Mouse (Mus musculus) naive thymus-derived CD4-positive, alpha-beta T cell, adult 2 months (primary cell): Measurements from ENCODE around the gene Esyt1.
"Not testable (repeated sequence)": the region's sequence is repeated elsewhere in the genome, so short reads cannot be mapped to it uniquely, and the experiment has no call there.

Experiments used
- DNase-seq: peaks from one replicate; pipeline ENCODE4 v3.0.0-alpha.2; 2011; ENCODE audit warnings: low read depth

The Esyt1 gene

DNA sequence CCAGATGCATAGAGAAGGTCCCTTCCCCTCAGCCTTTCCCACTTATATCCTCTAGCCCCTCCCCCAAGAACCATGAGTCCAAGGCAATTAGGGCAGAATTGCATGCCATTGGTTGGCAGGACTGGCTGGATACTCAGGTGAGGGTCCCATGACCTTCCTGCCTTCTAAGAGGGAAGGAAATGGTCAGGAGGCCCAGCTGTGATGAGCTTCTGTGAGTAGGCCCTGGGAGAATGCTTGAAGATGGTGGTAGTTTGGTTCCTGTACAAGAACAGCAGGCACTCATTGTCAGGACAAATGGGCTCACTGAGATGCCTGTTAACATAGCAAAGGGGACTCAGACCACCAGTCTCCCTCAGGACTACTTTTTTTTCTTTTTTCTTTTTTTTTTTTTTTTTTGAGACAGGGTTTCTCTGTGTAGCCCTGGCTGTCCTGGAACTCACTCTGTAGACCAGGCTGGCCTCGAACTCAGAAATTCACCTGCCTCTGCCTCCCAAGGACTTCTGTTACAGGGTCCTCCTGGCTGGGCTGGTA is 12.7 kb upstream of the Esyt1 start:
- no peak for DNase-seq

GRCm38 (mm10) chr10:128536266-128536940 is 10.7 kb upstream of the Esyt1 start:
- DNase-seq = peak; percentile 97

- DNase-seq = no peak
Measured at GRCm38 (mm10) chr10:128535624-128536265, 10.1 kb upstream of the Esyt1 start.

DNA sequence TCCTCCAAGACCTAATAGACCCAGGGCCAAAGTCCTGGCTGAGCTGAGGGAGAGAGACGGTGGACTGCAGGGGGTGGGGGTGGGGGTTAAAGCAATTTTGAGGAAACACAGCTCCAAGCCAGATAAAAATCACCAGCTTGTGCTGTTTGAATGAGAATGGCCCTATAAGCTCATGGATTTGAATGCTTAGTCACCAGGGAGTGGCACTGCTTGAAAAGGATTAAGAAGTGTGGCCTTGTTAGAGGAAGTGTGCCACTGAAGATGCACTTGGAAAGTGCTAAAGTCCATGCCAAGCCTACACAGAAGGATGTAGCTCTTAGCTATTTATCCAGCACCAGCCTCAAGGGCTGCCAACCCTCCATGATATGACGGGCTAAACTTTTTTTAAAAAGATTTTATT is 9.5 kb upstream of the Esyt1 start:
- DNase-seq = no peak

- no peak for DNase-seq
Measured at GRCm38 (mm10) chr10:128526366-128527356, 990 bp upstream of the Esyt1 start.

GRCm38 (mm10) chr10:128524732-128525662 is 674 bp downstream of the Esyt1 start:
- DNase-seq = peak; percentile 87

DNA sequence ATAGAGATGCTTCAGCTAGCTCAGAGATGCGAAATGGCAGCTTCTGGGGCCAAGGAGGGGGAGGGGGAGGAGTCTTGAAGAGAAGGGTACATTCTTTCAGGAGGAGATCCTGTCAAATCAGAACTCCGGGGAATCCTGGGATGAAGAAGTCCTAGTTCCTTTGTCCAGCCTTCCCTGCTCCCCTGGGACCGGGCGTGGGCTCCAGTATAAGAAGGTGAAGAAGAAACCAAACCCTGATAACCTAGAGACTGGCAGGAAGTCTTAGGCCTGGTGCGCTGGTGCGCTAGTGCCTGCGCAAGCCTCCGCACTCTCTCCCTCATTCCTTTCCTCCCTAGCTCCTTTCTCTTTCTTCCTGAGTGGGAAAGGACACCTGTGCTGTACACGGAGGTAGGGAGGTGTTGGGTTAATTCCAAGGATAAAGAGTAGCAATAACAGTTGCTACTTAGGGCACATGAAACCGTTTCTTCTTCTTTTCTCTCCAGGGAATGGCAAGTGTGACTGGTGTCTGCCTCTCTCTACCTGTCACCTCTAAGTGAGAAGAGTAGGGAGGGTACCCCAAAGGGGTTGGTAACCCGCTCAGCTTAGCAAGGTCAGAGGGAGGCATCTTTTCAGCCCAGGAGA is 1.4 kb downstream of the Esyt1 start:
- DNase-seq = peak; percentile 70

DNA sequence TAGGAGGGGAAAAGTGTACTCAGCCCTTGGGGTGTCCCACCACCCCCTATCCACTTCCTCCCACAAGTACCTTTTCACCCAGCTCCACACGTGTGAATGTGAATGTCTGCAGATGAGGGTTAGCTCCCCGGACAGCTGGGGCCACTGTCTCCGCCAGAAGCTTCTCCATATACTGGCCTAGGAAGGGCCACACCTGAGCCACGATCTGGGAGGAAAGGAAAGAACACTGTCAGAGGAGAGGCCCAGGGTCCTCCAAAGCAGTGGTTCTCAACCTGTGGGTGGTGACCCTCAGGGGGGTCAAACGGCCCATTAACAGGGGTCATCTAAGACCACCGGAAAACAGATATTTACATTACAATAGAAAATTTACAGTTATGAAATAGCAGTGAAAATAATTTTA is 3.3 kb downstream of the Esyt1 start:
- DNase-seq = no peak

GRCm38 (mm10) chr10:128520591-128520990 is 5.1 kb downstream of the Esyt1 start:
- no peak for DNase-seq

GRCm38 (mm10) chr10:128518833-128519232 is 6.8 kb downstream of the Esyt1 start:
- DNase-seq = peak; percentile 62

DNA sequence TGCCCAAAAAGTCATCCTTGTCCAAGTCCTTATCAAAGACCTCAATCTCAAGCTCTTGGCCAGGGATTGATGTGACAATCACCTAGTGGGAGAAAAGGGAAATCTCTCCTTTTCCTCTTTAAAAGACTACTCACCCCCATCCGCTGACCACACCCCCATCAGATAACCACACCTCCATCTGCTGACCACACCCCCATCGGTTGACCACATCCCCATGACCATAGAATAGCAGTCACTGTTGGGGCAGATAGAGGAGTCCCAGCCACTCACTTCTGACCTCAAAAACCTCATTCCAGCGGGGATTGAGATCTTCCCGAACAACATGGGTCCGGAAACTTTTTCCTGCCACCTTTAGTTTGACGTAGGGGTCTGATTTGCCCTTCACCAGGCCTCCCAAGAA is 9.0 kb downstream of the Esyt1 start:
- no peak for DNase-seq

GRCm38 (mm10) chr10:128516029-128516428 is 9.6 kb downstream of the Esyt1 start:
- no peak for DNase-seq

DNA sequence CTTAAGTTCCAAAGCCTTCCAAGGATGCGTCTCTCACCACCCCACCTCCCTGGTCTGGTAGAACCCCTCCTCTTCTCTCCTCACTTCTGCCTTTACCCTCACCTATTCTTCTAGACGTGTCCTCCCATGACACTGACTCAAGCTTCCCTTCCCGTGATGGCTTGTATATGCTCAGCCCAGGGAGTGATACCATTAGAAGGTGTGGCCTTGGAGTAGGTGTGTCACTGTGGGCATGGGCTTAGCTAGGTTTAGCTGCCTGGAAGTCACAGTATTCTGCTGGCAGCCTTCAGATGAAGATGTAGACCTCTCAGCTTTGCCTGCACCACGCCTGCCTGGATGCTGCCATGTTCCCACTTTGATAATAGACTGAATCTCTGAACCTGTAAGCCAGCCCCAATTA is 10.6 kb downstream of the Esyt1 start:
- no peak for DNase-seq

GRCm38 (mm10) chr10:128511761-128512160 is 13.9 kb downstream of the Esyt1 start:
- DNase-seq = no peak

GRCm38 (mm10) chr10:128511189-128511588 is 14.5 kb downstream of the Esyt1 start:
- DNase-seq = no peak

GRCm38 (mm10) chr10:128510301-128510700 is 15.4 kb downstream of the Esyt1 start:
- DNase-seq = no peak

DNA sequence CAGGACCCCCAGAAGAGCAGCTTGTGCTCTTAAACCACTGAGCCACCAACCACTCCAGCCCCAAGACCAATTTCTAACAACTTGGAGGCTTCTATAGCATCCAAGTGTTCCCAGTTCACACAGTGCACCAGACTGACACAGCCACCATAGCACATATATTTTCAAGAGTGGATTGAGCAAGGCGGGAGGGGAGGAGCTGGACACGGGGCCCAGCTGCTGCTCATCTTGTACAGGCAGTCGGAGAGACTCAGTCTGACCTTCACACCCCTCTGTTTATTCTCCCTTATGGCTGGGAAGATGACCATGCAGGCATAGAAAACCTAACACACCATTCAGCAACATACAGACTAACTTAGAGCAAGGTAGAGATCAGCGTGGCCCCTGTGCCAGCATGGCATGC is 15.8 kb downstream of the Esyt1 start:
- DNase-seq = no peak

DNA sequence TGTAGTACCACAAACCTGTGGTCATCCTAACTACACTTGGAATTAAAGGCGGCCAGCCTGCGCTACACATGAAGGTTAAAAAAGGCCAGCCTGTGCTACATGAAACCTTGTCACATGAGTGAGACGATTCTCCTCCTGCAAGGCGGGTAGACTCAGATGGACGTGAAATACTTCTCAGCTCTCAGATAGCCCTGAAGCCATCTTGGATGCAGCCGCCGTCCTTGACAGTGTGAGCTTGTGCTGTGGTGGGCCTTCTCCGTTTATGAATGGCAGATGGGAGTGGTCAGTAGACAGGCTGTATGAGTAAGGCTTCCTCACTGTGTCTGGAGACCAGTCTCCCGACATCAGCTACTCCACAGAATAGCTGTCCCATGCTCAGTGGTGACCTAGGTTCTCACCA is 16.5 kb downstream of the Esyt1 start:
- DNase-seq = no peak

- DNase-seq = no peak
Measured at GRCm38 (mm10) chr10:128508260-128508659, 17.4 kb downstream of the Esyt1 start.

GRCm38 (mm10) chr10:128505974-128506373 is 19.7 kb downstream of the Esyt1 start:
- no peak for DNase-seq

- DNase-seq = not testable (repeated sequence)
Measured at GRCm38 (mm10) chr10:128505371-128505667, 20.4 kb downstream of the Esyt1 start.
